Mouse (Mus musculus): Measurements from ENCODE around the gene Trim2. TPM values are rescaled to one million over a fixed set of nuclear protein-coding genes. Genes with fewer than 3 reads are reported as not detected.

The Trim2 gene
- polyA plus RNA-seq, 1 experiment, result 118 TPM

DNA sequence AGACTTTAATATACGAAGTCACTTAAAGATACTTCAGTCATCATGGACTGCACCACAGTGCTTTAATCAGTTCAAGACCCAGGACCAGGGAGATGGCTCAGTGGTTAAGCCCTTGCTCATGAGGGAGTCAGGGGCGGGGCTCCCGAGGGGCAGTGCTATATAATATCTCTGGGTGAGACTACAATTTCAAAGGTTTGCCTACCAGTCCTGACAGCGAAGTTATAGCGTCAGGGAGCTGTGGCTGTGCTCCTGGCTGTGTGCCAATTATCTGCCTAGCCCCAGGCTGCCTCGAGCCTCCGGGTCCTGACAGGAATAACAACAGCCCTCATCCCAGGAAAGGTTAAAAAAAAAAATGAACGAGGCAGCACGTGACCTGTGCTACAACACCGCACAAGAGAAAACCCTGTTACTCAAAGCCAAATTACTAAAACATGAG lies 24.7 kb downstream of the Trim2 start:
- TF ChIP-seq CTCF (IDR thresholded peaks at IDR 0.05; ENCODE audit: borderline replicate concordance, extremely low read depth, insufficient read depth, insufficient read length), result no peak
- TF ChIP-seq POLR2A (IDR thresholded peaks at IDR 0.05; ENCODE audit: borderline replicate concordance, extremely low read depth, insufficient read depth, insufficient read length, poor library complexity, severe bottlenecking), result no peak
- peak; percentile 86 for DNase-seq (ENCODE audit: low read depth)

DNA sequence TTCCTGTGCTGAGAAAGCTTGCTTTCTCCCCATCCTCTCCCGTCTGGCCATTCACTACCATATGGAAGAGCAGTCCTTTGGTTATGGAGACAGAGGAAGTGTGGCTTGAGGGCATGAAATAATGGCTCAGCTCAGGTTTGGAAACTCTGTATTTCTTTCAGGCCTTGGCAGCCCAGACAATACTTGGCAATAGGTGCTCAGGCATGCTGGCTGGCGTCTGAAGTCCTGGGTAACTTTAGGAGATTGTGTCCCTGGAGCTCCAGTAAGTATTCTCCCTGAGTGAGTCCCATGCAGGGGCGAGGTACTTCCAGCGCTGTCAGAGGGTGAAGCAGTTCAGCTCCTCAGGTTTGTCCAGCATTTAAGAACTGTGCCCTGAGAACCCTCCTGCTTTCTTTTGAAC lies 27.9 kb downstream of the Trim2 start:
- no peak for DNase-seq (ENCODE audit: low read depth)
- TF ChIP-seq CTCF (IDR thresholded peaks at IDR 0.05; ENCODE audit: borderline replicate concordance, extremely low read depth, insufficient read depth, insufficient read length) (no peak), POLR2A (IDR thresholded peaks at IDR 0.05; ENCODE audit: borderline replicate concordance, extremely low read depth, insufficient read depth, insufficient read length, poor library complexity, severe bottlenecking) (no peak)

DNA sequence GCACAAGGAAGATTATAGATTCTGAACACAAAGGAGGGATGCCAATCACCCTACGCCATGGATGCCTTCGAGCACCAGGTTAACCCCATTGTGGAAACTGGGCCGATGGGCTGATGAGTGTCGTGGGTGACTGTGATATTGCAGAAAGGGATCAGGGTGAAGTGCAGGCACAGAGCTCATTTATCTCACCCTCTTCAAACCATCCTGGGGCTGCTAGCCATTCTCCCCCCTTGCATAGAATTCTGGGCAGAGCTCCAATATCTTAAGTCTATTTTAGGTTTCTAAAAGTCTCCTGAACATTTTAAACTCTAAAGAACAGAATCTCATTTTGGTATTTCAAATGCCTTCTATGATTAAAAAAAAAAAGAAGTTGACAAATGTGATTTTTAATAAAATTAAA lies 31.6 kb downstream of the Trim2 start:
- DNase-seq (ENCODE audit: low read depth), result no peak

DNA sequence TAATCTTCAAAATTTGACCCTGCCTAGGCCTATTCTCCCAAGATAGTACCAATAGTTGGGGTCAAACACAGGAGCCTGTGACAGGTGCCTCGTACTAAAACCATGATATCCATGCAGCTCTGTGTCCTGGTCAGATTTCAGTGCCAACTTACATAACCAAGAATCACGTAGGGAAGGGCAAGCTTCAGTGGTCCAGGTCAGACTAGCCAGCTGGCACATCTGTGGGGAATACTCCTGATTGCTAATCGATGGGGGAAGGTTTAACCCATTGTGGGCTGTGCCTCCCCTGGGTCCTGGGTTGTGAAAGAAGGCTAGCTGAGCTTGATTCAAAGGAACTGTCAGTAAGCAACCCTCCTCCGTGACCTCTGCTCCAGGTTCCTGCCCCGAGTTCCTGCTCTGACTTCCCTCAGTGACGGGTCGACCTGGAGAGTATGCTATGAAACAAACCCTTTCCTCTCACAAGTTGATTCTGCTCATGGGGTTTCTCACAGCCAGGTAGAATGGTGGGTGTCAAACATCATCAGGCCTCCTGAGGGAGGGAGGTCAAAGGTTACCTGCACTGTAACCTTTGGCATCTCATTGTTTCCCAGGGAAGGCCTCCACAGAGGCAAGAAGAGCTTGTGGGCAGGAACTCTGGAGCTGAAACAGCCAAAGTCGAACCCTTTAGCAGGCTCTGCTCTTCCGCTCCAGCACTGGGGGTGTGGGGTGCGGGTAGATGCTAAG lies 34.2 kb downstream of the Trim2 start:
- no peak for DNase-seq (ENCODE audit: low read depth)
- no peak for TF ChIP-seq CTCF (IDR thresholded peaks at IDR 0.05; ENCODE audit: borderline replicate concordance, extremely low read depth, insufficient read depth, insufficient read length)
- no peak for TF ChIP-seq POLR2A (IDR thresholded peaks at IDR 0.05; ENCODE audit: borderline replicate concordance, extremely low read depth, insufficient read depth, insufficient read length, poor library complexity, severe bottlenecking)

More for the DNA sequence above, 31.6 kb downstream of the Trim2 start:
- TF ChIP-seq POLR2A (IDR thresholded peaks at IDR 0.05; ENCODE audit: borderline replicate concordance, extremely low read depth, insufficient read depth, insufficient read length, poor library complexity, severe bottlenecking) (no peak), CTCF (IDR thresholded peaks at IDR 0.05; ENCODE audit: borderline replicate concordance, extremely low read depth, insufficient read depth, insufficient read length) (no peak)

- TF ChIP-seq CTCF (IDR thresholded peaks at IDR 0.05; ENCODE audit: borderline replicate concordance, extremely low read depth, insufficient read depth, insufficient read length) (no peak), POLR2A (IDR thresholded peaks at IDR 0.05; ENCODE audit: borderline replicate concordance, extremely low read depth, insufficient read depth, insufficient read length, poor library complexity, severe bottlenecking) (no peak)
- no peak for DNase-seq (ENCODE audit: low read depth)
Observed at GRCm38 (mm10) chr3:84271794-84272193, 34.9 kb downstream of the Trim2 start.

DNA sequence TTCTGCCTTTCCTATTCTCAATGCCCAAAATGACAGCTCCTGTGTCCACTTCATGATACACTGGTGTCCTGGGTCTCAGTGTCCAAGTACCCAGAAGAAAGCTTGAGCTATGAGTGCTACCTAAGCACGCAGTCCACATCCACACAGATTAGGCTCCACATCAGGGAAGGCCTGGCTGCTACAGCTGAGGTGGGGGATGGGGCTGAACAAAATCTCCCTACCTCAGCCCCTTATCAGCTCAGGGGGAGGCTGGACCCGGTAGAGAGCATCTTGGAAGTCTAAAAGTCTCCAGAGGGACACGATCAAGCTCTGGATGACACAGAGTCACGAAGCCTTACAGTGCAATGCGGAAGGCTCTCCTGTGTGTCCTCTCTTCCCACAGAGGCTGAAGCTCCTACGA lies 35.6 kb downstream of the Trim2 start:
- DNase-seq (ENCODE audit: low read depth), result no peak
- TF ChIP-seq CTCF (IDR thresholded peaks at IDR 0.05; ENCODE audit: borderline replicate concordance, extremely low read depth, insufficient read depth, insufficient read length), result no peak
- no peak for TF ChIP-seq POLR2A (IDR thresholded peaks at IDR 0.05; ENCODE audit: borderline replicate concordance, extremely low read depth, insufficient read depth, insufficient read length, poor library complexity, severe bottlenecking)

DNA sequence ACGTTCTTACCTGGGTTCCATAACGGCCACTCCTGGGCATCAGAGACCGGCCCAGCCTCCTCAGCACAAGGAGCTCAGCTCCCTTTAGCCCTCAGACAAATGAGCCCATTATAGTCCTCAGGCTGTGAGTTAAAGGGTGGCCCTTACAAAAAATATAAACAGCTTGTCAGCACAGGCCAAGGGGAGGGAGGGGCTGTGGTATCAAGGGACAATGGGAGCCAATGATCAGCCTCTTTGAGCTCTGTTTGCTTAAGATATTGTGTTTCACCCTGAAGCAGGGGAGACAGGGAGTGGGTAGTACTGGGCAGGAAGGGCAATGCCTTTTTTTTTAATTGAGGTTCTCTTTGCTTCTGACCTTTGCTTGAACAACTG lies 36.1 kb downstream of the Trim2 start:
- peak; percentile 84 for DNase-seq (ENCODE audit: low read depth)

GRCm38 (mm10) chr3:84269987-84270623 lies 36.6 kb downstream of the Trim2 start:
- TF ChIP-seq POLR2A (IDR thresholded peaks at IDR 0.05; ENCODE audit: borderline replicate concordance, extremely low read depth, insufficient read depth, insufficient read length, poor library complexity, severe bottlenecking) (no peak), CTCF (IDR thresholded peaks at IDR 0.05; ENCODE audit: borderline replicate concordance, extremely low read depth, insufficient read depth, insufficient read length) (no peak)
- DNase-seq (ENCODE audit: low read depth), result no peak

More for the DNA sequence above, 36.1 kb downstream of the Trim2 start:
- TF ChIP-seq POLR2A (IDR thresholded peaks at IDR 0.05; ENCODE audit: borderline replicate concordance, extremely low read depth, insufficient read depth, insufficient read length, poor library complexity, severe bottlenecking), result no peak
- no peak for TF ChIP-seq CTCF (IDR thresholded peaks at IDR 0.05; ENCODE audit: borderline replicate concordance, extremely low read depth, insufficient read depth, insufficient read length)

DNA sequence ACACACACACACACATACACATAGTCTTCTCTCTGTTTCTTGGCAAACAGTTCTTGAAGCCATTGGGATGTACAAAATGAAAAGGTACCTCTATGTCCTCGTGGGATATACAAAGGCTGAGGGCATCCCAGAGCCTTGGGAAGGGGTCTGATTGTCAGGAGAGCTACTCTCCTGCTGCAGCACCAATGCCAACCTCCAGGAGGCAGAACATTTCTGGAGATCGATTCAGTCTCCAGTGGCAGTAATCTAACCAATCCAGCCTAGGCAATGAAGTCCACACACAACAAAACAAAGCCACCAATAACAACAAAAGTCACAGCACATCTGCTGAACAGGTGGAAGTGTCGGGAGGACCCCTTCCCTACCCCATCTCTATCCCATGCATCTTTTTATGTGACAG lies 38.2 kb downstream of the Trim2 start:
- TF ChIP-seq CTCF (IDR thresholded peaks at IDR 0.05; ENCODE audit: borderline replicate concordance, extremely low read depth, insufficient read depth, insufficient read length), result peak; percentile 38; the same call in 1 of the 2 replicates
- TF ChIP-seq POLR2A (IDR thresholded peaks at IDR 0.05; ENCODE audit: borderline replicate concordance, extremely low read depth, insufficient read depth, insufficient read length, poor library complexity, severe bottlenecking), result no peak
- no peak for DNase-seq (ENCODE audit: low read depth)

- DNase-seq (ENCODE audit: low read depth), result no peak
- TF ChIP-seq CTCF (IDR thresholded peaks at IDR 0.05; ENCODE audit: borderline replicate concordance, extremely low read depth, insufficient read depth, insufficient read length) (no peak), POLR2A (IDR thresholded peaks at IDR 0.05; ENCODE audit: borderline replicate concordance, extremely low read depth, insufficient read depth, insufficient read length, poor library complexity, severe bottlenecking) (no peak)
Observed at GRCm38 (mm10) chr3:84266391-84266931, 40.2 kb downstream of the Trim2 start.

DNA sequence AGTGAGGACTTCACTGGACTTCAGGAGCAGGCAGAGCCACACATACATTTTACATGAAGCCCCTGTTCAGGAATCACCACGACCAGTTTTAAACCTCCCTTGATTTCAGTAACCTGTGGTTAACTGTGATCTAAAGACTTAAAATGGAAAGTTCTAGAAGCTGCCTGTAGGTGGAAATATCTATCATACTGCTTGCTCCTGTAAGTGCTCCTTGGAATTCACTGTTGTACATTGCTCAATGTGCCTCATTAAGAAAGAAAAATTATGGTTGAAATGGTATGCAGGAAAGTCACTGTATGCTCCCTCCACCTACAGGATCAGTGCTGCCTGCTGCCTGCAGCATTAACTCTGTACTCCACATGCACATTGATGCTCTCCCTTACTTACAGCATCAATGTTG lies 41.6 kb downstream of the Trim2 start:
- no peak for DNase-seq (ENCODE audit: low read depth)
- no peak for TF ChIP-seq CTCF (IDR thresholded peaks at IDR 0.05; ENCODE audit: borderline replicate concordance, extremely low read depth, insufficient read depth, insufficient read length)
- TF ChIP-seq POLR2A (IDR thresholded peaks at IDR 0.05; ENCODE audit: borderline replicate concordance, extremely low read depth, insufficient read depth, insufficient read length, poor library complexity, severe bottlenecking), result no peak
